ENCODE assay signal across 8 mouse cellular contexts in genomic region chr6:125089521-125090321, GRCm38 (mm10). TPM values are rescaled to one million over a fixed set of nuclear protein-coding genes. Genes with fewer than 3 reads are reported as not detected.
DNase-seq lines count a peak whose midpoint lies in the region; ATAC-seq and TF ChIP-seq lines count a peak whose summit lies in the region.

No protein-coding gene starts in this region.

- DNase-seq in NIH3T3 (ENCODE audit: low read depth): peak; percentile 65
- DNase-seq in cerebellum, postnatal 10 days: peak; percentile 84 to 90
- DNase-seq in frontal cortex, adult 2 months (ENCODE audit: extremely low spot score in 1 of 2, low spot score in 1 of 2): peak; percentile 82 to 91
- DNase-seq in layer of hippocampus, adult 9-11 months: peak; percentile 95
- DNase-seq in lung, embryonic 14.5 days: peak; percentile 88
- DNase-seq in ovary, postnatal 10 days (ENCODE audit: low spot score): peak; percentile 46
- DNase-seq in thymus, postnatal 4 days: peak; percentile 80

- H3K27me3 ChIP-seq in lung, embryonic 14.5 days (ENCODE audit: insufficient read depth, low read length): no peaks in the 10 kb centered on the region

- ATAC-seq in hematopoietic stem cell, adult 5-6 weeks (replicated peaks in 1 of 2; ENCODE audit: insufficient read depth in 1 of 2, low FRiP score in 2 of 2, low TSS enrichment in 1 of 2, low read depth in 1 of 2, poor library complexity in 2 of 2, severe bottlenecking in 2 of 2): peak; percentile 29 to 40
- ATAC-seq in lung, embryonic 14.5 days (ENCODE audit: insufficient read depth): peak; percentile 69

- WGBS in lung, embryonic 14.5 days: 1% methylated on average over 15 of the region's 15 CpGs

- H3K36me3 ChIP-seq in lung, embryonic 14.5 days (ENCODE audit: insufficient read depth): no peaks in the 10 kb centered on the region

- H3K4me1 ChIP-seq in lung, embryonic 14.5 days (ENCODE audit: insufficient read depth): peaks cover 17% of the 10 kb centered on the region

- H3K4me2 ChIP-seq in lung, embryonic 14.5 days: peak overlapping the region; percentile 58

- H3K9me3 ChIP-seq in lung, embryonic 14.5 days (ENCODE audit: low read depth, low read length): no peaks in the 10 kb centered on the region

- peak overlapping the region; percentile 38; the same call in 1 of the 2 replicates for H3K9ac ChIP-seq in lung, embryonic 14.5 days

- H3K27ac ChIP-seq in lung, embryonic 14.5 days (ENCODE audit: low read depth): peak overlapping the region; percentile 96

- H3K4me3 ChIP-seq in lung, embryonic 14.5 days (ENCODE audit: low read depth, low read length): peak overlapping the region; percentile 21

- no peak for TF ChIP-seq CTCF in lung, embryonic 14.5 days (IDR thresholded peaks at IDR 0.05; ENCODE audit: low read depth)

RNA-seq across cellular contexts. Expression of gene Chd4, which starts 6.1 kb away (rescaled TPM):
- 91.3 and 103 TPM in 2 replicates for polyA plus RNA-seq in frontal cortex, adult 2 months (2012; rRNA removed)
- 499 and 599 TPM in 2 replicates for total RNA-seq in hematopoietic stem cell, adult 5-6 weeks (2017)
- 82.5 and 92.4 TPM in 2 replicates for polyA plus RNA-seq in lung, embryonic 14.5 days (2014; fragmentation: Nextera tagmentation; extraction: Ambion mirVana)

RNA-seq across cellular contexts. Expression of gene Lpar5, which starts 22.0 kb away (rescaled TPM):
- polyA plus RNA-seq in frontal cortex, adult 2 months (2012; rRNA removed): 0.94 and 1.4 TPM in 2 replicates
- 8.0 and 8.8 TPM in 2 replicates for total RNA-seq in hematopoietic stem cell, adult 5-6 weeks (2017)
- 0.31 and 0.49 TPM in 2 replicates for polyA plus RNA-seq in lung, embryonic 14.5 days (2014; fragmentation: Nextera tagmentation; extraction: Ambion mirVana)

RNA-seq across cellular contexts. Expression of gene Acrbp, which starts 40.2 kb away (rescaled TPM):
- polyA plus RNA-seq in frontal cortex, adult 2 months (2012; rRNA removed): 23.0 and 23.9 TPM in 2 replicates
- 7.6 and 7.8 TPM in 2 replicates for total RNA-seq in hematopoietic stem cell, adult 5-6 weeks (2017)
- 13.6 TPM in 2 replicates for polyA plus RNA-seq in lung, embryonic 14.5 days (2014; fragmentation: Nextera tagmentation; extraction: Ambion mirVana)

RNA-seq across cellular contexts. Expression of gene Nop2, which starts 42.0 kb away (rescaled TPM):
- polyA plus RNA-seq in frontal cortex, adult 2 months (2012; rRNA removed): 22.0 and 22.3 TPM in 2 replicates
- 58.8 and 63.4 TPM in 2 replicates for total RNA-seq in hematopoietic stem cell, adult 5-6 weeks (2017)
- 58.5 and 70.6 TPM in 2 replicates for polyA plus RNA-seq in lung, embryonic 14.5 days (2014; fragmentation: Nextera tagmentation; extraction: Ambion mirVana)

RNA-seq across cellular contexts. Expression of gene Ing4, which starts 50.2 kb away (rescaled TPM):
- polyA plus RNA-seq in frontal cortex, adult 2 months (2012; rRNA removed): 70.8 and 74.9 TPM in 2 replicates
- total RNA-seq in hematopoietic stem cell, adult 5-6 weeks (2017): 92.9 and 101 TPM in 2 replicates
- polyA plus RNA-seq in lung, embryonic 14.5 days (2014; fragmentation: Nextera tagmentation; extraction: Ambion mirVana): 97.9 and 101 TPM in 2 replicates

Comparison
In these comparisons a context has a peak if more than half of its experiments do, and no peak if none do; other contexts are left out.
1. Peak in every context shown above with its lines: DNase-seq, ATAC-seq, H3K4me3 ChIP-seq and H3K27ac ChIP-seq.